8 mouse cellular contexts compared by ENCODE assay signal in the genomic region with DNA sequence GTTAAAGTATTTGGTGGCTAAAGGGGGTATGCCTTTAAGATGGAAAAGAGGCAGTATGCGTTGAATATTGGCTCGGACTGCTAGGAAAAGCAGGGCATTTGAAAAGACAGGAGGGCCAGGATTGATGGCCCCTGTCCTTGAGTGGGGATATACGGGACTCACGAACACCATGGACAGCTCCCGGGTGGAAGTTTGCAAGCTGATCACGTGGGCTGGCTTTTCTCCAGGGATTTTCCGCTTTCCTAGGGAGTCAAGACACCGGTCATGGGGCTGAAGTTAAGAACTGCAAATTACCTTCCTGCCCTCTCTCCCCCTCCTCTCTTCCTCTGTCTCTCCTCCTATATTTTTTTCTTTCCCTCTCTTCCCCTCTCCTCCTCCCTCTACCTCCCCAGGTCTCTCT. TPM values are rescaled to one million over a fixed set of nuclear protein-coding genes. Genes with fewer than 3 reads are reported as not detected.
DNase-seq lines count a peak whose midpoint lies in the region; ATAC-seq lines count a peak whose summit lies in the region.
"Had no signal": no experiment of that assay in that cellular context is flagged by ENCODE, and none has a peak within 500 bp of the region (broad histone marks: within the 10 kb centered on the region; RNA-seq: fewer than 3 reads in every experiment).

No protein-coding gene starts in this region.

- H3K4me1 ChIP-seq in midbrain, embryonic 14.5 days (ENCODE audit: control insufficient read depth, insufficient read depth, low read length) = no peaks in the 10 kb centered on the region
- no peaks in the 10 kb centered on the region for H3K4me1 ChIP-seq in midbrain, embryonic 15.5 days
- H3K4me1 ChIP-seq in liver, embryonic 11.5 days (replicated peaks; ENCODE audit: control insufficient read depth, insufficient read depth, low read length) = no peaks in the 10 kb centered on the region
- H3K4me1 ChIP-seq: limb, embryonic 15.5 days had no signal

- H3K4me2 ChIP-seq in midbrain, embryonic 14.5 days (ENCODE audit: low read length) = no peak overlapping the region
- no peak overlapping the region for H3K4me2 ChIP-seq in midbrain, embryonic 15.5 days
- no peak overlapping the region for H3K4me2 ChIP-seq in liver, embryonic 11.5 days
- H3K4me2 ChIP-seq: limb, embryonic 15.5 days had no signal

- WGBS in midbrain, embryonic 14.5 days = 17% methylated on average over 8 of the region's 8 CpGs
- whole genome bisulfite sequencing in midbrain, embryonic 15.5 days = 11% methylated on average over 8 of the region's 8 CpGs
- WGBS in liver, embryonic 11.5 days = 9% methylated on average over 8 of the region's 8 CpGs

- H3K27ac ChIP-seq in midbrain, embryonic 14.5 days (replicated peaks; ENCODE audit: low read depth, low read length) = no peak overlapping the region
- H3K27ac ChIP-seq in midbrain, embryonic 15.5 days = no peak overlapping the region
- H3K27ac ChIP-seq in liver, embryonic 11.5 days (ENCODE audit: low read depth, low read length) = no peak overlapping the region
- H3K27ac ChIP-seq: limb, embryonic 15.5 days had no signal

- peak; percentile 69 for DNase-seq in midbrain, embryonic 14.5 days
- peak; percentile 92 for DNase-seq in adrenal gland, postnatal 10 days
- DNase-seq in gastrocnemius, adult 8-10 months (ENCODE audit: low spot score in 2 of 2) = peak; percentile 6 to 12
- DNase-seq in liver, embryonic 11.5 days (ENCODE audit: low spot score) = peak; percentile 39
- DNase-seq in urinary bladder, postnatal 4 days (ENCODE audit: low spot score in 2 of 2) = peak; percentile 49 to 84
- DNase-seq in layer of hippocampus, adult 8-10 months (ENCODE audit: low spot score in 2 of 2) = no peak

- H3K4me3 ChIP-seq in midbrain, embryonic 14.5 days (replicated peaks; ENCODE audit: low read depth, low read length) = no peak overlapping the region
- no peak overlapping the region for H3K4me3 ChIP-seq in midbrain, embryonic 15.5 days
- H3K4me3 ChIP-seq in liver, embryonic 11.5 days (ENCODE audit: low read depth, low read length) = no peak overlapping the region
- H3K4me3 ChIP-seq: limb, embryonic 15.5 days had no signal

- H3K9ac ChIP-seq in midbrain, embryonic 14.5 days (replicated peaks; ENCODE audit: low read length) = no peak overlapping the region
- H3K9ac ChIP-seq in midbrain, embryonic 15.5 days = no peak overlapping the region
- no peak overlapping the region for H3K9ac ChIP-seq in liver, embryonic 11.5 days (ENCODE audit: low read depth, low read length)
- H3K9ac ChIP-seq: limb, embryonic 15.5 days had no signal

- no peaks in the 10 kb centered on the region for H3K27me3 ChIP-seq in midbrain, embryonic 14.5 days (ENCODE audit: control insufficient read depth, insufficient read depth, low read length)
- H3K27me3 ChIP-seq in midbrain, embryonic 15.5 days (replicated peaks) = no peaks in the 10 kb centered on the region
- H3K27me3 ChIP-seq in liver, embryonic 11.5 days (replicated peaks; ENCODE audit: control insufficient read depth, insufficient read depth, low read length) = no peaks in the 10 kb centered on the region
- H3K27me3 ChIP-seq: limb, embryonic 15.5 days had no signal

- no peaks in the 10 kb centered on the region for H3K36me3 ChIP-seq in midbrain, embryonic 14.5 days (ENCODE audit: control insufficient read depth, insufficient read depth, low read length)
- H3K36me3 ChIP-seq in midbrain, embryonic 15.5 days (replicated peaks) = no peaks in the 10 kb centered on the region
- H3K36me3 ChIP-seq in liver, embryonic 11.5 days (ENCODE audit: control insufficient read depth, insufficient read depth, low read length) = no peaks in the 10 kb centered on the region
- H3K36me3 ChIP-seq: limb, embryonic 15.5 days had no signal

- no peaks in the 10 kb centered on the region for H3K9me3 ChIP-seq in midbrain, embryonic 14.5 days (ENCODE audit: control insufficient read depth, low read length)
- H3K9me3 ChIP-seq in midbrain, embryonic 15.5 days = no peaks in the 10 kb centered on the region
- H3K9me3 ChIP-seq in liver, embryonic 11.5 days (ENCODE audit: control insufficient read depth, low read length) = no peaks in the 10 kb centered on the region
- H3K9me3 ChIP-seq: limb, embryonic 15.5 days had no signal

- ATAC-seq in midbrain, embryonic 14.5 days (ENCODE audit: low FRiP score, low TSS enrichment) = no peak
- ATAC-seq in midbrain, embryonic 15.5 days (replicated peaks) = no peak
- ATAC-seq in liver, embryonic 11.5 days (replicated peaks; ENCODE audit: low FRiP score) = no peak

RNA-seq across cellular contexts. Expression of gene Galnt9, which starts 14.2 kb away (rescaled TPM):
- polyA plus RNA-seq in midbrain, embryonic 14.5 days (2014; fragmentation: Nextera tagmentation; extraction: Ambion mirVana) = 19.4 and 23.7 TPM in 2 replicates
- 26.7 and 26.8 TPM in 2 replicates for polyA plus RNA-seq in midbrain, embryonic 15.5 days (2015; fragmentation: Nextera tagmentation; extraction: Ambion mirVana)
- under 1 TPM; 0.27 to 0.30 TPM for total RNA-seq in adrenal gland, postnatal 10 days (2021)
- not detected for total RNA-seq in gastrocnemius, adult 8-10 months (2022)
- 0.07 TPM in 1 of 2 replicates, not detected in the other for polyA plus RNA-seq in liver, embryonic 11.5 days (2014; fragmentation: Nextera tagmentation; extraction: Ambion mirVana)
- 100 to 1,000 TPM in 2 of 4 experiments, 10 to 100 TPM in 2; 81.9 to 122 (median 97.8) TPM for total RNA-seq in layer of hippocampus, adult 8-10 months (2022)

Comparison
In these comparisons a context has a peak if more than half of its experiments do, and no peak if none do; other contexts are left out.
1. DNase-seq: peak in midbrain, embryonic 14.5 days (single experiment), adrenal gland, postnatal 10 days (single experiment), gastrocnemius, adult 8-10 months (2 of 2), liver, embryonic 11.5 days (single experiment) and urinary bladder, postnatal 4 days (2 of 2); none in layer of hippocampus, adult 8-10 months (0 of 2).
2. RNA of gene Galnt9, which starts 14.2 kb away (total RNA-seq): 81.9 to 122 TPM in layer of hippocampus, adult 8-10 months; 0.27 to 0.30 TPM in adrenal gland, postnatal 10 days and not detected in gastrocnemius, adult 8-10 months; every median in the first group is over 10 times any median in the second.